Mouse (Mus musculus): ENCODE results near the gene Rce1. TPM values are rescaled to one million over a fixed set of nuclear protein-coding genes. Genes with fewer than 3 reads are reported as not detected.
"Not testable (repeated sequence)": the region's sequence is repeated elsewhere in the genome, so short reads cannot be mapped to it uniquely, and the experiment has no call there.

Rce1 gene
- polyA plus RNA-seq, 1 experiment: 26.2 TPM

DNA sequence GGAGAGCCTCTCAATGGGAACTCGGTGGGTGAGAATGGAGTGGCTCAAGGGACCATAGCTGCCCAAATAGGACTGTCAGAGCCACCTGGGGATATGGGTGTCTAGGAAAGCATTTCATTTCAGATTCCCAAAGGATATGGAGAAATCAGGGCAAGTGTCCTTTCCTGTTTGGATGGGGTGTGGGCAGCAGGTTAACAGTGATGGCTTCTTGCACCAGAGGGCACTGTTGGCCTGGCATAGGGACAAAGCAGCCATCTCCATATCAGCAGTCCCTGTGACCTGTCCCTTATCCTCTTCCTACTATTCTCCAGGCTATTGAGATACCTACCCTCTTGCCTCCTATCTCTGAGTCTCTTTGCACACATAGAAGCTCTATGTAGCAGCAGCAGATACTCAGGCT is 36.4 kb downstream of the Rce1 start:
- TF ChIP-seq POLR2A (IDR thresholded peaks at IDR 0.05; ENCODE audit: borderline replicate concordance, control insufficient read depth, low read depth, low read length) (no peak), CTCF (IDR thresholded peaks at IDR 0.05; ENCODE audit: control insufficient read depth, insufficient read depth, low read length) (peak; percentile 23; the same call in 1 of the 2 replicates)
- H3K4me1 ChIP-seq (ENCODE audit: control insufficient read depth, insufficient read depth, low read length): no peaks in the 10 kb centered on the region
- no peak overlapping the region for H3K27ac ChIP-seq (ENCODE audit: control insufficient read depth, insufficient read depth, low read depth, low read length, poor library complexity)
- H3K4me3 ChIP-seq (replicated peaks; ENCODE audit: control insufficient read depth, low read depth, low read length): no peak overlapping the region
- WGBS: 86% methylated on average over 1 of the region's 1 CpGs

DNA sequence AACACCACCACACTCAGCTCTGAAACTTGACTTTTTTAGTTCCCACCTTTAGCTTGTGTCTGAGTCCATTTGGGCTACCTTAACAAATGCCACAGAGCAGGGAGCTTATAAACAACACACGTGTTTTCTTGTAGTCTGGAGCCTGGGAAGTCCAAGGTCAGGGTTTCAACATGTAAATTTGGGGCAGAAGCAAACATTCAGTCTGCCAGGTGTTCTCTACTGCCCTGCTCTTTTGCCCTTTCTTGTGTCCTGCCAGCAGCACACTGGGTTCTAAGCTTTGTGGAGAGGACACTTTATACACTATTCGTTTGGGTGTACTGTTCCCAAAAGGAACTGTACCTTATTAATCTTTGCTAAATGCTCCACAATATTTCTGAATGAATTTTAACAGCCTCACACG is 37.0 kb downstream of the Rce1 start:
- no peaks in the 10 kb centered on the region for H3K4me1 ChIP-seq (ENCODE audit: control insufficient read depth, insufficient read depth, low read length)
- TF ChIP-seq CTCF (IDR thresholded peaks at IDR 0.05; ENCODE audit: control insufficient read depth, insufficient read depth, low read length) (no peak), POLR2A (IDR thresholded peaks at IDR 0.05; ENCODE audit: borderline replicate concordance, control insufficient read depth, low read depth, low read length) (no peak)
- no peak overlapping the region for H3K4me3 ChIP-seq (replicated peaks; ENCODE audit: control insufficient read depth, low read depth, low read length)
- 69% methylated on average over 3 of the region's 3 CpGs for WGBS
- no peak overlapping the region for H3K27ac ChIP-seq (ENCODE audit: control insufficient read depth, insufficient read depth, low read depth, low read length, poor library complexity)

DNA sequence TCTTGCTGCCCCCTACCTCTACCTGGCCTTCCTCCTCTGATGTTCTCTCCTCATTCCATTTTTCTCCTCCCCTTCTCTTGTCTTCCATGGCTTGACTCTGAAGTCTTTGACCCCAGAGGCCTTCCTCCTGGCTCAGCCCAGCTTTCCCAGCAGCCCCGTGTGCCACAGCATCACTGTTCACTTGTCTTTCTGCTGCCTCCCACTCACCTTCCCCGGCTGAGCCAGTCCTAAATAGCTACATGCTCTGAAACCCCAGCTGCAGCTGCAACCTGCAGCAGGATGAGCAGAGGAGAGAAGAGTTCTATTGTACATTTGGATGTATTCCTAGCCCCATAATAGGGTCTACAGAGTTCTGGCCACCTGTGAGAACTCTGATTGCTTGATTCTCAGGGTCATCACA is 38.0 kb downstream of the Rce1 start:
- Histone ChIP-seq H3K27ac (ENCODE audit: control insufficient read depth, insufficient read depth, low read depth, low read length, poor library complexity) (no peak overlapping the region), H3K4me1 (ENCODE audit: control insufficient read depth, insufficient read depth, low read length) (no peaks in the 10 kb centered on the region), H3K4me3 (replicated peaks; ENCODE audit: control insufficient read depth, low read depth, low read length) (no peak overlapping the region)
- TF ChIP-seq POLR2A (IDR thresholded peaks at IDR 0.05; ENCODE audit: borderline replicate concordance, control insufficient read depth, low read depth, low read length) (no peak), CTCF (IDR thresholded peaks at IDR 0.05; ENCODE audit: control insufficient read depth, insufficient read depth, low read length) (no peak)
- WGBS: 73% methylated on average over 2 of the region's 2 CpGs

DNA sequence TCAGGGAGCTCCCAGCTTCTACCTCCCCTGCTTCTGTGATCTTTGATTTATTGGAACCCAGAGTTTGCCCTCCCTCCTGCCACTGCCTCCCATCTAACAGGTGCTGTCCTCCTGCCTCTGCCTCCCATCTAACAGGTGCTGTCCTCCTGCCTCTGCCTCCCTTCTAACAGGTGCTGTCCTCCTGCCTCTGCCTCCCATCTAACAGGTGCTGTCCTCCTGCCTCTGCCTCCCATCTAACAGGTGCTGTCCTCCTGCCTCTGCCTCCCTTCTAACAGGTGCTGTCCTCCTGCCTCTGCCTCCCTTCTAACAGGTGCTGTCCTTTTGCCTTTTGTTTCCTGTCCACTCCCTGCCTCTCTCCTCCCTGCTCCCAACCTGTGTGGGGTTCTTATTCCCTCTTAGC is 38.7 kb downstream of the Rce1 start:
- not testable (repeated sequence) for H3K27ac ChIP-seq (ENCODE audit: control insufficient read depth, insufficient read depth, low read depth, low read length, poor library complexity); H3K4me3 ChIP-seq (replicated peaks; ENCODE audit: control insufficient read depth, low read depth, low read length); H3K4me1 ChIP-seq (ENCODE audit: control insufficient read depth, insufficient read depth, low read length)

DNA sequence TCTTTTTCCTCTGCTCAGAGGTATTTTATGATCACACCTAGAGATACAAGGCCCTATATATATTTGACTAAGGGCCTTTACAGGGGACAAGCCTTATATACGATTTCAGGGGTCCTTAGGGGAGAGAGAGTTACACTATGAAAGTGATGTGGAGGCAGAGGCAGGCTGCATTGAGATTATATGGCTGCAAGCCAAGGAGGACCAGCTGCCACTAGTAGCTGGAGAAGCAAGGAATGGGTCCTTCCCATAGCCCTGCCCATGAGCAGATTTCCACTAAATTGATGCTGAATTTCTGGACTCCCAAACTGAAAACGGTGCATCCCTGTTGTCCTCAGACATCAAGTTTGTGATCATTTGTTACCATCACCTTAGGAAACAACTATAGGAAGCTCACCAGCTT is 41.6 kb downstream of the Rce1 start:
- 67% methylated on average over 2 of the region's 2 CpGs for WGBS
- H3K4me3 ChIP-seq (replicated peaks; ENCODE audit: control insufficient read depth, low read depth, low read length): no peak overlapping the region
- TF ChIP-seq CTCF (IDR thresholded peaks at IDR 0.05; ENCODE audit: control insufficient read depth, insufficient read depth, low read length): no peak
- no peak for TF ChIP-seq POLR2A (IDR thresholded peaks at IDR 0.05; ENCODE audit: borderline replicate concordance, control insufficient read depth, low read depth, low read length)
- H3K4me1 ChIP-seq (ENCODE audit: control insufficient read depth, insufficient read depth, low read length): no peaks in the 10 kb centered on the region
- H3K27ac ChIP-seq (ENCODE audit: control insufficient read depth, insufficient read depth, low read depth, low read length, poor library complexity): no peak overlapping the region

DNA sequence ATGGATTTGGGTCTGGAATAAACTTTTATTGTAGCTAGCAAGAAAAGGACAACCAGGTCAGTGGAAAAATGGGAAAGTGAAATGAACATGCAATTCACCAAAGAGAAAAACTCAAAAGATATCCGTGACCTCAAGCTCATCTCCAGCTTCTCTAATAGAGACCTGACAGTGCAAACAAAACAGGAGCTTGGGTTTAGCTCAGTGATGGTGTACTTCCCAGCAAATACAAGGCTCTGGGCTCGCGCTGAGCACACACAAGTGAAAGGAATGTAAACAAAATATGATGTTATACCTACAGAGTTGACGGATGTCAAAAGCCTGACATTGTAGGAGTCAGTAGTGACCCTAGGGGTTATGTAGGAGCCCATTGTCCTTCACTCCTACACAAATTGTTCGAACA is 46.1 kb downstream of the Rce1 start:
- Histone ChIP-seq H3K4me1 (ENCODE audit: control insufficient read depth, insufficient read depth, low read length) (no peaks in the 10 kb centered on the region), H3K4me3 (replicated peaks; ENCODE audit: control insufficient read depth, low read depth, low read length) (no peak overlapping the region), H3K27ac (ENCODE audit: control insufficient read depth, insufficient read depth, low read depth, low read length, poor library complexity) (no peak overlapping the region)
- WGBS: 82% methylated on average over 5 of the region's 5 CpGs
- TF ChIP-seq POLR2A (IDR thresholded peaks at IDR 0.05; ENCODE audit: borderline replicate concordance, control insufficient read depth, low read depth, low read length) (no peak), CTCF (IDR thresholded peaks at IDR 0.05; ENCODE audit: control insufficient read depth, insufficient read depth, low read length) (no peak)

DNA sequence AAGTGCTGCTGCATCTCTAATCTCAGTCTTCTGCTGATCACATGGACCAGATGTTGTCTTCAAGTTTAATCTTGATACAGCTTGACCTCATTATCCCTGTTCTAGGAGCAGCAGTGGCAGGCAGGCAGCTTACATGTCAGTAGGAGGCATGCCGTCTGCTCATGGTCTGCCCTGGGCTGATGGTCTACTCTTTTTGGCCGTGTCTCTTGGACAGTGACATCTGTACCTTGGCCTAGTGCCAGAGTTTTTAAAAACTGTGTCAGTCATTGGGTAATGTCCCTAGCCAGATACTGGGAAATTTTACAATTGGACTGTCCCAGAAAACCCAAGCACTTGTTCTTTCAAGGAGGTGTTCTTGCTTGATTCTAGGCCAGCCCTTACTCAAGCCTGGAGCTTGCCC is 46.6 kb downstream of the Rce1 start:
- 74% methylated on average over 2 of the region's 2 CpGs for WGBS
- Histone ChIP-seq H3K4me1 (ENCODE audit: control insufficient read depth, insufficient read depth, low read length) (no peaks in the 10 kb centered on the region), H3K4me3 (replicated peaks; ENCODE audit: control insufficient read depth, low read depth, low read length) (no peak overlapping the region), H3K27ac (ENCODE audit: control insufficient read depth, insufficient read depth, low read depth, low read length, poor library complexity) (no peak overlapping the region)
- TF ChIP-seq POLR2A (IDR thresholded peaks at IDR 0.05; ENCODE audit: borderline replicate concordance, control insufficient read depth, low read depth, low read length) (no peak), CTCF (IDR thresholded peaks at IDR 0.05; ENCODE audit: control insufficient read depth, insufficient read depth, low read length) (no peak)

DNA sequence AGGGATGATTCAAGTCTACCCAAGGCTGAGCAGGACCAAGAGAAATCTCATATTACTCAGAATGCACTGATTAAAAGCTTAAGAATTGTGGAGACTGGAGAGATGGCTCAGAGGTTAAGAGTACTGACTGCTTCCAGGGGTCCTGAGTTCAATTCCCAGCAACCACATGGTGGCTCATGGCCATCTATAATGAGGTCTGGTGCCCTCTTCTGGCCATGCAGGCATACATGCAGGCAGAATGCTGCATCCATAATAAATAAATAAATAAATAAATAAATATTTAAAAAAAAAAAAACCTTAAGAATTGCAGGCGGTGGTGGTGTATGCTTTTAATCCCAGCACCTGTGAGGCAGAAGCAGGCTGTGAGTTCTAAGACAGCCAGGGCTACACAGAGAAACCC is 52.2 kb downstream of the Rce1 start:
- WGBS: 67% methylated on average over 1 of the region's 1 CpGs
- TF ChIP-seq POLR2A (IDR thresholded peaks at IDR 0.05; ENCODE audit: borderline replicate concordance, control insufficient read depth, low read depth, low read length): no peak
- 0 out of 2 replicates have a peak, but pooled peaks have one; percentile 22 for TF ChIP-seq CTCF (IDR thresholded peaks at IDR 0.05; ENCODE audit: control insufficient read depth, insufficient read depth, low read length)
- Histone ChIP-seq H3K4me3 (replicated peaks; ENCODE audit: control insufficient read depth, low read depth, low read length) (no peak overlapping the region), H3K27ac (ENCODE audit: control insufficient read depth, insufficient read depth, low read depth, low read length, poor library complexity) (no peak overlapping the region), H3K4me1 (ENCODE audit: control insufficient read depth, insufficient read depth, low read length) (no peaks in the 10 kb centered on the region)

Other genes with a start within 250 kb of the Rce1 start
- 29.2 and 38.9 TPM in 2 replicates for gene Kdm2a, start 227.4 kb downstream of the Rce1 start, polyA plus RNA-seq (2011; ENCODE audit: insufficient read depth, insufficient read length, low replicate concordance, missing spikeins)
- gene Rhod, start 186.2 kb downstream of the Rce1 start, polyA plus RNA-seq (2011; ENCODE audit: insufficient read depth, insufficient read length, low replicate concordance, missing spikeins): 0.86 and 1.3 TPM in 2 replicates
- not detected in 2 replicates for gene Syt12, start 148.2 kb downstream of the Rce1 start, polyA plus RNA-seq (2011; ENCODE audit: insufficient read depth, insufficient read length, low replicate concordance, missing spikeins)
- gene 2010003K11Rik, start 127.1 kb downstream of the Rce1 start, polyA plus RNA-seq (2011; ENCODE audit: insufficient read depth, insufficient read length, low replicate concordance, missing spikeins): not detected in 2 replicates
- 6.6 and 8.7 TPM in 2 replicates for gene Pcx, start 115.2 kb downstream of the Rce1 start, polyA plus RNA-seq (2011; ENCODE audit: insufficient read depth, insufficient read length, low replicate concordance, missing spikeins)
- 1.2 and 2.7 TPM in 2 replicates for gene Lrfn4, start 10.0 kb downstream of the Rce1 start, polyA plus RNA-seq (2011; ENCODE audit: insufficient read depth, insufficient read length, low replicate concordance, missing spikeins)
- gene Gm960, start 73.0 kb upstream of the Rce1 start, polyA plus RNA-seq (2011; ENCODE audit: insufficient read depth, insufficient read length, low replicate concordance, missing spikeins): not detected in 2 replicates
- 0.34 and 0.77 TPM in 2 replicates for gene Sptbn2, start 85.5 kb upstream of the Rce1 start, polyA plus RNA-seq (2011; ENCODE audit: insufficient read depth, insufficient read length, low replicate concordance, missing spikeins)
- 6.6 and 8.3 TPM in 2 replicates for gene Rbm4b, start 130.9 kb upstream of the Rce1 start, polyA plus RNA-seq (2011; ENCODE audit: insufficient read depth, insufficient read length, low replicate concordance, missing spikeins)
- gene Rbm4, start 168.3 kb upstream of the Rce1 start, polyA plus RNA-seq (2011; ENCODE audit: insufficient read depth, insufficient read length, low replicate concordance, missing spikeins): 19.9 and 30.3 TPM in 2 replicates
- gene Gm21992, start 186.0 kb upstream of the Rce1 start, polyA plus RNA-seq (2011; ENCODE audit: insufficient read depth, insufficient read length, low replicate concordance, missing spikeins): 16.2 and 40.7 TPM in 2 replicates
- gene Rbm14, start 186.0 kb upstream of the Rce1 start, polyA plus RNA-seq (2011; ENCODE audit: insufficient read depth, insufficient read length, low replicate concordance, missing spikeins): 28.4 and 38.2 TPM in 2 replicates
- 77.4 and 91.7 TPM in 2 replicates for gene Ccs, start 213.7 kb upstream of the Rce1 start, polyA plus RNA-seq (2011; ENCODE audit: insufficient read depth, insufficient read length, low replicate concordance, missing spikeins)
- gene Ccdc87, start 213.7 kb upstream of the Rce1 start, polyA plus RNA-seq (2011; ENCODE audit: insufficient read depth, insufficient read length, low replicate concordance, missing spikeins): not detected in 2 replicates
- gene Ctsf, start 229.5 kb upstream of the Rce1 start, polyA plus RNA-seq (2011; ENCODE audit: insufficient read depth, insufficient read length, low replicate concordance, missing spikeins): 19.4 and 22.2 TPM in 2 replicates

Measured in bone marrow, adult 2 months (tissue).